Mouse (Mus musculus): Measurements from ENCODE around the gene Ccdc124. TPM values are rescaled to one million over a fixed set of nuclear protein-coding genes. Genes with fewer than 3 reads are reported as not detected.

Gene Ccdc124
- total and polyA plus RNA-seq, 3 experiments = 47.6 to 87.1 TPM; not detected in 1

DNA sequence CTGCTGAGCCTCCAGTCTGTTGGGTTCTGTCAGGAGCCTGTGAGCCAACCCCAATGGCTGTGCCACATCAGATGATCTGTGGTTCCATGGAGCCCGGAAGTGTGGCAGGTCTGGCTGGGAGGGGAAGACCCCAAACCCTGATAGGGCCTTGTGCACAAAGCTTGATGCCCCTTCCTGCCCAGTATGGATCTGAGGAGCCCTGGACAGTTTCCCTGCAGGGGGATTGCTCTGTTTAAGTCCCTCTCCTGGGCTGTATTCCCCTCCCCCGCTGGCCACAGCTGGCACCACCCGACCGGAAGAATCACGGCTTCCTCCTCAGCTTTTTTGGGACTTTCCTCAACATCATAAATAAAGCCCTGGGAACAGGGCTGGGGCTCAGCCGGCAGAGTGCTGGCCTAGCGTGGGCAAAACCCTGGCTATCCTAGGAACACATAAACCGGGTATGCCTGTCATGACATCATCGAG lies 40.7 kb downstream of the Ccdc124 start:
- Histone ChIP-seq H3K4me1 (ENCODE audit: control insufficient read depth in 1 of 2, insufficient read depth in 2 of 2, low read length in 2 of 2) (no peaks in the 10 kb centered on the region), H3K36me3 (ENCODE audit: control insufficient read depth in 1 of 2, insufficient read depth in 2 of 2, low read length in 2 of 2) (no peaks in the 10 kb centered on the region), H3K9ac (ENCODE audit: control insufficient read depth, low read depth, low read length, poor library complexity, severe bottlenecking) (no peak overlapping the region), H3K27me3 (ENCODE audit: control insufficient read depth in 1 of 2, insufficient read depth in 2 of 2, low read length in 2 of 2) (no peaks in the 10 kb centered on the region), H3K27ac (ENCODE audit: control insufficient read depth, low read depth, low read length) (no peak overlapping the region), H3K79me2 (ENCODE audit: control insufficient read depth, insufficient read depth, low read length, poor library complexity) (no peaks in the 10 kb centered on the region), H3K9me3 (replicated peaks; ENCODE audit: insufficient read depth, low read length) (no peaks in the 10 kb centered on the region), H3K4me3 (ENCODE audit: control insufficient read depth in 1 of 2, insufficient read depth in 1 of 2, low read depth in 2 of 2, low read length in 2 of 2) (no peak overlapping the region)
- TF ChIP-seq RAD21 (IDR thresholded peaks at IDR 0.05; ENCODE audit: low read depth, low read length) = no peak
- no peak for TF ChIP-seq MAFK (IDR thresholded peaks at IDR 0.05; ENCODE audit: borderline replicate concordance, low read depth, low read length)
- no peak for DNase-seq (ENCODE audit: low read depth, low spot score)

DNA sequence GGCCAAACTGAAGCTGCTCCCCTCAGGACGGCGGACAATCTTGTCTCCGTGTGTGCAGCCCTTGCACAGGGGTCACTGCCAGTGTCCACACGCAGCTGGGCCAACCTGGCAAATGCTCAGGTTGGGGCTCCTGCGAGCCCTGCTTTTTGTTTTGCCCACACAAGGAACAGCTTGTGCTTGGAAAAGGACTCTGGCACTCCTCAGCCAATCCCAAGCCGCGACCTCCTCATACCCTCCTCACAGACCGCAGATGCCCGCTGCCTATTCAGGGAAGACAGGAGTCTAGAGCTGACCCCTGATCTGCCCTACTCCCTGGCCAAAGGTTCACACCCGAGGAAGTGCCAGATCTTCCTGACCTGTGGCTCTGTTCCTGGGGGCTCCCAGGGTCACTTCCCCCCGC lies 41.4 kb downstream of the Ccdc124 start:
- no peak overlapping the region for H3K9ac ChIP-seq (ENCODE audit: control insufficient read depth, low read depth, low read length, poor library complexity, severe bottlenecking)
- H3K27ac ChIP-seq (ENCODE audit: control insufficient read depth, low read depth, low read length) = no peak overlapping the region
- no peaks in the 10 kb centered on the region for H3K4me1 ChIP-seq (ENCODE audit: control insufficient read depth in 1 of 2, insufficient read depth in 2 of 2, low read length in 2 of 2)

DNA sequence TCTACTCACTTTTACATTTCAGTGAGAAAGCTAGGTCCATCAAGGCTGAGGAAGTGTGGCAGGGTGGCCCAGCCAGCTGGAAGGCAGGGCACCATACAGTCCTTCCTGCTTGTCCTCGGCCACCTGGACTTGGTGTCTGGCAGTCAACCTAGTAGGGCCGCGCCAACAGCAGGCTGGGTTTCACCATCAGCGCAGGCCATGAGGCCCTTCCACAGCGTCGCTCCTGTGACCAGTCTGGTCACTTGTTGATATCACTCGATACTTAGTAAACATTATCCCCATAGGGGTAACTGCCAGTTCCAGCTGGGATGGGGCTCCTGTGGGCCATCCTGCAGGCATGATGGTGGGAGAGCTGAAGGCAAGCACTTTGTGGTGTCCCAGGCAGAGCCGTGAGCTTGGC lies 42.2 kb downstream of the Ccdc124 start:
- Histone ChIP-seq H3K27me3 (ENCODE audit: control insufficient read depth in 1 of 2, insufficient read depth in 2 of 2, low read length in 2 of 2) (no peaks in the 10 kb centered on the region), H3K4me1 (ENCODE audit: control insufficient read depth in 1 of 2, insufficient read depth in 2 of 2, low read length in 2 of 2) (no peaks in the 10 kb centered on the region)
- TF ChIP-seq USF1 (IDR thresholded peaks at IDR 0.05; ENCODE audit: low read depth, low read length) (no peak), MAFK (IDR thresholded peaks at IDR 0.05; ENCODE audit: borderline replicate concordance, low read depth, low read length) (no peak), HCFC1 (IDR thresholded peaks at IDR 0.05; ENCODE audit: low read depth, low read length) (no peak), ZNF384 (IDR thresholded peaks at IDR 0.05; ENCODE audit: low read depth, low read length) (no peak), POLR2AphosphoS5 (IDR thresholded peaks at IDR 0.05; ENCODE audit: borderline replicate concordance, low read depth, low read length) (no peak), TCF12 (IDR thresholded peaks at IDR 0.05; ENCODE audit: low read depth, low read length) (no peak), JUND (IDR thresholded peaks at IDR 0.05; ENCODE audit: low read depth, low read length) (no peak), E2F4 (IDR thresholded peaks at IDR 0.05; ENCODE audit: borderline replicate concordance, low read depth, low read length) (no peak), EP300 (IDR thresholded peaks at IDR 0.05; ENCODE audit: low read depth in 1 of 2, low read length in 2 of 2) (no peak), GATA1 (IDR thresholded peaks at IDR 0.05; ENCODE audit: low read depth, low read length) (no peak), ZMIZ1 (IDR thresholded peaks at IDR 0.05; ENCODE audit: low read depth, low read length) (no peak), NELFE (IDR thresholded peaks at IDR 0.05; ENCODE audit: low read depth, low read length) (no peak), RCOR1 (IDR thresholded peaks at IDR 0.05; ENCODE audit: low read depth, low read length) (no peak), ZKSCAN1 (IDR thresholded peaks at IDR 0.05; ENCODE audit: low read depth, low read length) (no peak), ELF1 (IDR thresholded peaks at IDR 0.05; ENCODE audit: low read depth, low read length) (no peak), TBP (IDR thresholded peaks at IDR 0.05; ENCODE audit: low read depth, low read length) (no peak)

More for the DNA sequence above, 41.4 kb downstream of the Ccdc124 start:
- TF ChIP-seq TBP (IDR thresholded peaks at IDR 0.05; ENCODE audit: low read depth, low read length) (no peak), TAL1 (IDR thresholded peaks at IDR 0.05; ENCODE audit: low read length) (no peak), ETS1 (IDR thresholded peaks at IDR 0.05; ENCODE audit: low read depth, low read length) (no peak), ELF1 (IDR thresholded peaks at IDR 0.05; ENCODE audit: low read depth, low read length) (no peak), POLR2A (IDR thresholded peaks at IDR 0.05; ENCODE audit: control insufficient read depth in 1 of 2, insufficient read depth in 1 of 2, low read depth in 1 of 2, low read length in 2 of 2, poor library complexity in 1 of 2) (no peak)
- H3K27me3 ChIP-seq (ENCODE audit: control insufficient read depth in 1 of 2, insufficient read depth in 2 of 2, low read length in 2 of 2) = no peaks in the 10 kb centered on the region
- no peaks in the 10 kb centered on the region for H3K36me3 ChIP-seq (ENCODE audit: control insufficient read depth in 1 of 2, insufficient read depth in 2 of 2, low read length in 2 of 2)
- DNase-seq (ENCODE audit: low read depth, low spot score) = no peak
- no peak overlapping the region for H3K4me3 ChIP-seq (ENCODE audit: control insufficient read depth in 1 of 2, insufficient read depth in 1 of 2, low read depth in 2 of 2, low read length in 2 of 2)
- no peaks in the 10 kb centered on the region for H3K79me2 ChIP-seq (ENCODE audit: control insufficient read depth, insufficient read depth, low read length, poor library complexity)
- H3K9me3 ChIP-seq (replicated peaks; ENCODE audit: insufficient read depth, low read length) = no peaks in the 10 kb centered on the region

More for the DNA sequence above, 42.2 kb downstream of the Ccdc124 start:
- no peaks in the 10 kb centered on the region for H3K9me3 ChIP-seq (replicated peaks; ENCODE audit: insufficient read depth, low read length)
- H3K79me2 ChIP-seq (ENCODE audit: control insufficient read depth, insufficient read depth, low read length, poor library complexity) = no peaks in the 10 kb centered on the region
- no peak overlapping the region for H3K9ac ChIP-seq (ENCODE audit: control insufficient read depth, low read depth, low read length, poor library complexity, severe bottlenecking)
- no peak for DNase-seq (ENCODE audit: low read depth, low spot score)
- no peak overlapping the region for H3K4me3 ChIP-seq (ENCODE audit: control insufficient read depth in 1 of 2, insufficient read depth in 1 of 2, low read depth in 2 of 2, low read length in 2 of 2)
- no peaks in the 10 kb centered on the region for H3K36me3 ChIP-seq (ENCODE audit: control insufficient read depth in 1 of 2, insufficient read depth in 2 of 2, low read length in 2 of 2)
- H3K27ac ChIP-seq (ENCODE audit: control insufficient read depth, low read depth, low read length) = no peak overlapping the region

All from MEL (cell line).